Mouse (Mus musculus) left cerebral cortex, adult 2 months (tissue): ENCODE data around the gene Anxa6. TPM values are rescaled to one million over a fixed set of nuclear protein-coding genes. Genes with fewer than 3 reads are reported as not detected.

ENCODE experiments used
- DNase-seq, 2 experiments: peaks; one replicate each; pipeline ENCODE4 v3.0.0; 2021 to 2022; ENCODE audit warnings: low spot score in 2 of 2, mixed read lengths in 1 of 2; ENCODE audit errors: extremely low spot score in 1 of 2
- H3K27ac ChIP-seq: fragments of 200-600 bp; 2 replicates; pipeline ENCODE4 v1.8.1; 2022
- H3K4me3 ChIP-seq: fragments of 200-600 bp; 2 replicates; pipeline ENCODE4 v1.8.1; 2022
- CTCF ChIP-seq: fragments of 200-600 bp; IDR thresholded peaks from 2 replicates; pipeline ENCODE4 v1.8.1; 2022; ENCODE audit warnings: antibody characterized with exemption, mild to moderate bottlenecking, moderate library complexity
- intact Hi-C: fragments of 180-260 bp; cut with DNase I; formaldehyde crosslinking; loops from one replicate; pipeline ENCODE4 v1.15.1; 2025
- total RNA-seq, 2 experiments: library from RNA; stranded (reverse); gene quantifications; 2 replicates each; pipeline ENCODE4 v1.2.3; 2021

Anxa6 gene
- total RNA-seq, 2 experiments from 2014 or later, result 85.5 to 86.7 TPM

DNA sequence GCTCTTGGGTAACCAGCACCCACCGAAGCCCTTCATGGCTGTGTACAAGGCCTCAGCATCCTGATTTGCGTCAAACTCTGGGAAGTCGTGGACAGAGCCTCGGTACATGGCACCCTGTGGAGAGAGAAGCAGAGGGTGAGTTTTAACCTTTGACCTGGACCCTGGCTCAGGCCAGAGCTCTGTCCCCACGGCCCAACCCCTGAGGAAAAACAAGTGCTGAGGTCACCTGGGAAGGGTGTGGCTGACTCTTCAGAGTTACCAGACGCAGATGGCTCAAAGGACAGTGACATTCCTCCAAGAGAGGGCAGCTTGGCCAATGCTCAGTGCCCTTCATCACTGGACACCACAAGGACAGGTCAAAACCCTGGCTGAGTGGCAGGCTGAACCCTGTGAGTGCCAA lies 19.4 kb downstream of the Anxa6 start:
- intact Hi-C loops, result no loop called here
- H3K27ac ChIP-seq, result no peak overlapping the region
- no peak for TF ChIP-seq CTCF
- H3K4me3 ChIP-seq, result no peak overlapping the region
- DNase-seq, result no peak

DNA sequence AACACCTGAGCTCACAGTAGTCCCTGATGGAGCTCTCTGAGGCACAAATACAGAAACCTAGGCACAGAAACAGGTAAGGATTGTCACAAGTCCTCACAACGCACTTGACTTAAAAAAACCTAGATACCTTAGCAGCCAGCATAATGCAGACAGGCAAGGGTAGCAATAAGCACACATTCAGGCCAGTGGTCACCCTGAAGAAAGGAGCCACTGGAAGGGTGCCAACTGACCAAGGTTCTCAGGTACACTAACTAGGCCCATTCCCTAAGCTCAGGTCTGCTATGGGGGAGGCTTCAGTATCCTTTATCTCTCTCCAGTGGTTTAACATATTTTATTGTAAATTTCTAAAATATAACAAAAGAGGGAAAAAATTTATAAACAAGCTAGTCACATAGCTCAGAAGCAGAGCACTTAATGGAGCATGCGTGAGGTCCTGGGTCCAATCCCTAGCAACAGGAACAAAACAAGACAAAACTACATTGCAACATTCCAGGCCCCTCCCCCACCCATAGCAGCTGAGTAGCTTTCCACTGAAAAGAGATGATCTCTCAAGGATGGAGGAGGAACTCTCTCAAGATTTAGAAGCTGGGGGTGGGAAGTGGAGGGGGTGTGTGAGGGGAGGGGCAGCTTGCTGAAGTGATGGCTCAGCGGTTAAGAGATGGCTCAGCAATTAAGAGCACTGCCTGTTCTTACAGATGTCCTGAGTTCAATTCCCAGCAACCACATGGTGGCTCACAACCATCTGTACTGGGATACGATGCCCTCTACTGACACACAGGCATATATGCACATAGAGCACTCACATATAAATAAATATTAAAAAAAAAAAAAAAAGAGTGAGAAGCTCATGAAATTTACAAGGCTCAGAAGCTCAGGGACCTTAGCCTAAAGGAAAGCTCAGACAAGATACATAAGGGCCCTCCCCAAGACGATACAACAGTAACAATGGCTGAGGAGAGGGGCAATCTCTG lies 20.4 kb downstream of the Anxa6 start:
- TF ChIP-seq CTCF, result peak; percentile 2; the same call in 1 of the 2 replicates
- DNase-seq, result no peak
- intact Hi-C loops, result no loop called here
- Histone ChIP-seq H3K27ac (no peak overlapping the region), H3K4me3 (no peak overlapping the region)

DNA sequence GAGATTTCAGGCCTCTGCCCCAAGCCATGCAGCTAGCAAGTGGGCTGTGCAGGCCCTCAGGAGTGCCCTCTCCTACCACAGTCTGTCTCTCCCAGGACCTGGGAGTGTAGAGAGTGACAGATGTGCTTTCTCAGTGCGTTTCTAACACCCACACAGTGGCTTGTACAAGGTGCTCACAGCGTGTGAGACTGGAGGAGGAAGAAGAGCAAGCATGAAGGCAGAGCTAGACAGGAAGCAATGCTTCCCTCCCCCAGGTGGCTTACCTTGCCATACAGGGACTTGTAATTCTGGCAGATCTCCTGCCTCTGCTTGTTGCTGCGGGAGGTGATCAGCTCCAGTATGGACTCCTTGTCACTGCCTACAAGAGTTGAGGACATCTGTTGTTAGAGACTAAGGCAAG lies 21.8 kb downstream of the Anxa6 start:
- intact Hi-C loops, result no loop called here
- DNase-seq, result no peak
- H3K4me3 ChIP-seq, result no peak overlapping the region
- no peak for TF ChIP-seq CTCF
- no peak overlapping the region for H3K27ac ChIP-seq

GRCm38 (mm10) chr11:55008230-55008629 lies 25.0 kb downstream of the Anxa6 start:
- no peak for TF ChIP-seq CTCF
- Histone ChIP-seq H3K27ac (no peak overlapping the region), H3K4me3 (no peak overlapping the region)
- intact Hi-C loops, result no loop called here
- DNase-seq, result no peak

- DNase-seq, result no peak
- H3K4me3 ChIP-seq, result no peak overlapping the region
- no peak for TF ChIP-seq CTCF
- no peak overlapping the region for H3K27ac ChIP-seq
- intact Hi-C loops, result no loop called here
Measured at GRCm38 (mm10) chr11:55005684-55006083, 27.6 kb downstream of the Anxa6 start.

DNA sequence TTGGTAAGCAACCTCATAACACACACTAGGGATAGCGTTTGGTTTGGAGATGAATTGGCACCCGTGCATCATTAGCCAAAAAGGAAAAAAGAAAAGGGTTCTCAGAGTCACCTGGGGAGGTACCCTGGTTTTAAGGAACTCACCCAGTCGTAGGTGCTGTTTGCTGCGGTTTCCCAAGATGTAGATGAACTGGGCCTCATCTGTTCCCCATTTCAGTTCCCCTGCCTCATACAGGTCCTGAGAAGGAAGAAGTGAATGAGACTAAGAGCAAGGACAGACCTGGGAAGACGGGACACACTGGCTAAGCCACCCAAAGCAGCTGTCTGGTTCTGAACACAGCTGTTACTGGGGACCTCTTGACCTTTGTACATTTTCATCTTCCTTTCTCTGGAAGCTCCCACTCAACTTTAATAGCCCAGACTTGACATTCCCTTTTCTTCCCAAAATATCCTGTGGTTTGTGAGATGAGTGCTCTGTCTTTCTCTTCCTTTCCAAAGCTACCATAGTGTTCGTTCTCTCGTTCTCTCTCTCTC lies 28.2 kb downstream of the Anxa6 start:
- Histone ChIP-seq H3K27ac (no peak overlapping the region), H3K4me3 (no peak overlapping the region)
- DNase-seq, result no peak
- TF ChIP-seq CTCF, result no peak
- intact Hi-C loops, result no loop called here

GRCm38 (mm10) chr11:54998708-54999107 lies 34.5 kb downstream of the Anxa6 start:
- no peak for DNase-seq
- intact Hi-C loops, result loop anchor here (1.0 kb wide), 3 partner anchors 41 to 161 kb away; no protein-coding TSS in a partner anchor
- no peak overlapping the region for H3K27ac ChIP-seq
- TF ChIP-seq CTCF, result no peak
- no peak overlapping the region for H3K4me3 ChIP-seq

DNA sequence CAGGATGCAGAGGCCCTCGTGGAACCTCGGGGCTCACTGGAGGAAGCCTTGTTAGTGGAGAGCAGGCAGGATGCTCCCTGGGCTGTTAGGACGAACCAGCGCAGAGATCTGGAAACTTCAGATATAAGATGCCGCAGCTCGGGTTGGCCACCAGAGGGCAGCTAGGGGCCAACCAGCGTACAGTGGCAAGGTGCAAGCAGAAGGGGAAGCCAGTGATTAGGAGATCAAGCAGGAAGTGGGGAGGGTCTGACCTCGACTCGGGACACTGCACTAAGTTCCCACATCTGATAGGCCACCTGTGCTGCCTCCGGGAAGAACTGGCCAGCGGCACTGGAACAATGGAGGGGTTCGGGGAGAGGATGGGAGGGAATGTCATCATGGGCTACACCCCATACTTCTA lies 35.0 kb downstream of the Anxa6 start:
- intact Hi-C loops, result loop anchor here (1.0 kb wide), 3 partner anchors 41 to 161 kb away; no protein-coding TSS in a partner anchor
- H3K27ac ChIP-seq, result no peak overlapping the region
- TF ChIP-seq CTCF, result peak; percentile 89
- no peak overlapping the region for H3K4me3 ChIP-seq
- DNase-seq, result peak; percentile 42 to 52

- intact Hi-C loops, result no loop called here
- Histone ChIP-seq H3K4me3 (no peak overlapping the region), H3K27ac (no peak overlapping the region)
- no peak for TF ChIP-seq CTCF
- DNase-seq, result no peak
Measured at GRCm38 (mm10) chr11:54996176-54996575, 37.1 kb downstream of the Anxa6 start.

- DNase-seq, result no peak
- Histone ChIP-seq H3K27ac (no peak overlapping the region), H3K4me3 (no peak overlapping the region)
- intact Hi-C loops, result no loop called here
- TF ChIP-seq CTCF, result no peak
Measured at GRCm38 (mm10) chr11:54989920-54990319, 43.3 kb downstream of the Anxa6 start.

DNA sequence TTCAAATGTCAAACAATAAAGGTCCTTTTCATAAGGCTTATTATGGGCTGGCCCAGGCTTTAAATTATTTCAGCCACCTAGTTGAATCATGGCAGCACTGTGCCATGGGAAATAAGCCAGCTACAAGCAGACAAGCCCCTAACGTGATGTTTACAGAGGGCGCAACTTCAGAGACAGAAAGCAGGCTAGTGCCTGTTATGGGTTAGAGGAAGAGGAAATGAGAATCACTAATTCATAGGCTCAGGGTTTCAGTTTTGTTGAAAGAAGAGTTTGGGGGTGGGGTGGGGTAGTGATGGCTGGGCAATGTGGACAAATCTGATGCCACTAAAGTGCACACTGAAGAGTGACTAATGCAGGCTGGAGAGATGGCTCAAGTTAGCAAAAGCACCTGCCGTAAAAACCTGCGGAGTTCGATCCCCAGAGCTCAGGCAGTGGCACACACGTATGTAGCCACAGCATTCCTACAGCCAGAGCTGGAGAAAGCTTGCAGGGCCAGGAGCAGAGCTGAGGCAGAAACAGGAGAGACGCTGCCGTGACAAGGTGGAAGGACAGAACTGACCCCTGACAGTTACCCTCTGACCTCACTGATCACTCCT lies 44.4 kb downstream of the Anxa6 start:
- no peak for TF ChIP-seq CTCF
- no peak for DNase-seq
- H3K4me3 ChIP-seq, result no peak overlapping the region
- H3K27ac ChIP-seq, result no peak overlapping the region
- intact Hi-C loops, result no loop called here

DNA sequence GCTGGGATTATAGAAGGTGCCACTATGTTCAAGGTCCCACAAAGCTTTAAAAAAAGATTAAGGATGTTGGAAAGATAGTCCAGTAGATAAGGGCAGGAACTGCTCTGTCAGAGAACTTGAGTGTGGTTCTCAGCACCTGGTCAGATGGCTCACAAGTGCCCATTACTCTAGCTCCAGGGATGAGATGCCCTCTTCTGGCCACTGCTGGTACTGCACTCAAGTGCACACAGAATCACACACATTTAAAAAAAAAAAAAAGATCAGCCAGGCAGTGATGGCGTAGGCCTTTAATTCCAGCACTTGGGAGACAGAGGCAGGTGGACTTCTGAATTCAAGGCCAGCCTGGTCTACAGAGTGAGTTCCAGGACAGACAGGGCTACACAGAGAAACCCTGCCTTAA lies 45.3 kb downstream of the Anxa6 start:
- intact Hi-C loops, result no loop called here
- H3K4me3 ChIP-seq, result no peak overlapping the region
- DNase-seq, result no peak
- peak; percentile 63 for TF ChIP-seq CTCF
- no peak overlapping the region for H3K27ac ChIP-seq
